In genomic region chr1:165199639-165200038, GRCm38 (mm10) we compare ENCODE assay signal across 20 mouse cellular contexts. TPM values are rescaled to one million over a fixed set of nuclear protein-coding genes. Genes with fewer than 3 reads are reported as not detected.
"Had no signal": no experiment of that assay in that cellular context is flagged by ENCODE, and none has a peak within 500 bp of the region (broad histone marks: within the 10 kb centered on the region; RNA-seq: fewer than 3 reads in every experiment).

No protein-coding gene starts in this region.

- H3K4me2 ChIP-seq: limb, embryonic 15.5 days; midbrain, embryonic 11.5 days; midbrain, embryonic 15.5 days; neural tube, embryonic 12.5 days had no signal

- H3K27ac ChIP-seq: hindbrain, postnatal 0 days; limb, embryonic 15.5 days; liver, embryonic 14.5 days; midbrain, embryonic 15.5 days; neural tube, embryonic 12.5 days had no signal

- ATAC-seq: hindbrain, postnatal 0 days; midbrain, embryonic 15.5 days had no signal

- H3K36me3 ChIP-seq: limb, embryonic 15.5 days; midbrain, embryonic 15.5 days; neural tube, embryonic 12.5 days had no signal

- H3K9ac ChIP-seq: limb, embryonic 15.5 days; liver, embryonic 14.5 days; midbrain, embryonic 15.5 days; neural tube, embryonic 12.5 days had no signal

- H3K27me3 ChIP-seq: limb, embryonic 15.5 days; midbrain, embryonic 15.5 days; neural tube, embryonic 12.5 days had no signal

- H3K4me1 ChIP-seq: limb, embryonic 15.5 days; neural tube, embryonic 12.5 days had no signal

- H3K9me3 ChIP-seq: limb, embryonic 15.5 days; midbrain, embryonic 15.5 days; neural tube, embryonic 12.5 days had no signal

- H3K4me3 ChIP-seq: limb, embryonic 15.5 days; midbrain, embryonic 15.5 days; neural tube, embryonic 12.5 days had no signal

- DNase-seq: layer of hippocampus, adult 9-11 months; layer of hippocampus, postnatal 36 days; lung, adult 18-20 months; lung, postnatal 4 days; spleen, adult 18-20 months; thymus, adult 18-20 months; thymus, postnatal 14 days had no signal

RNA-seq across cellular contexts. Expression of gene Tbx19, which starts 39.1 kb away (rescaled TPM):
- total RNA-seq: hindbrain, postnatal 0 days; layer of hippocampus, adult 18-20 months; layer of hippocampus, postnatal 36 days; left cerebral cortex, adult 8-10 months; left cerebral cortex, postnatal 25 days; megakaryocyte, adult 5-6 weeks; monocyte, adult 5-6 weeks; neutrophil, adult 5-6 weeks had no signal
- polyA plus RNA-seq: hindbrain, postnatal 0 days; limb, embryonic 15.5 days; midbrain, embryonic 11.5 days; neural tube, embryonic 12.5 days; stomach, embryonic 14.5 days had no signal
